Mouse (Mus musculus) liver, embryonic 11.5 days (tissue): ENCODE data around the gene Grk3. TPM values are rescaled to one million over a fixed set of nuclear protein-coding genes. Genes with fewer than 3 reads are reported as not detected.

ENCODE experiments used
- ATAC-seq: fragments of 200-750 bp; cut with Nextera tagmentation; replicated peaks from 2 replicates; pipeline ENCODE4 v1.8.0; 2017; ENCODE audit warnings: moderate number of reproducible peaks, mild to moderate bottlenecking, moderate TSS enrichment, moderate library complexity; ENCODE audit not compliant: low FRiP score
- DNase-seq: peaks from one replicate; pipeline ENCODE4 v3.0.0-alpha.2; 2017; ENCODE audit warnings: low spot score
- H3K27ac ChIP-seq: fragments of 300-500 bp; sonication (generic); 2 replicates; pipeline ENCODE4 v1.5.1; 2014; ENCODE audit warnings: mild to moderate bottlenecking, low read depth, low read length, control low read depth
- H3K27me3 ChIP-seq: fragments of 300-500 bp; sonication (generic); replicated peaks from 2 replicates; pipeline ENCODE4 v1.6.1; 2014; ENCODE audit warnings: low read length, mixed read lengths; ENCODE audit not compliant: control insufficient read depth, insufficient read depth
- H3K36me3 ChIP-seq: fragments of 300-500 bp; sonication (generic); 2 replicates; pipeline ENCODE4 v1.6.1; 2014; ENCODE audit warnings: mild to moderate bottlenecking, low read length, moderate library complexity, mixed read lengths; ENCODE audit not compliant: control insufficient read depth, insufficient read depth
- H3K4me1 ChIP-seq: fragments of 300-500 bp; sonication (generic); replicated peaks from 2 replicates; pipeline ENCODE4 v1.6.1; 2014; ENCODE audit warnings: low read length, mixed read lengths; ENCODE audit not compliant: control insufficient read depth, insufficient read depth
- H3K4me2 ChIP-seq: fragments of 300-500 bp; sonication (generic); 2 replicates; pipeline ENCODE4 v1.6.1; 2014; ENCODE audit warnings: mild to moderate bottlenecking, control low read depth, moderate library complexity
- H3K4me3 ChIP-seq: fragments of 300-500 bp; sonication (generic); 2 replicates; pipeline ENCODE4 v1.5.1; 2014; ENCODE audit warnings: low read depth, low read length, control low read depth
- H3K9ac ChIP-seq: fragments of 300-500 bp; sonication (generic); 2 replicates; pipeline ENCODE4 v1.6.1; 2014; ENCODE audit warnings: low read depth, low read length, control low read depth
- H3K9me3 ChIP-seq: fragments of 300-500 bp; sonication (generic); 2 replicates; pipeline ENCODE4 v1.6.1; 2016; ENCODE audit warnings: low read length, inconsistent platforms, mixed read lengths; ENCODE audit not compliant: control insufficient read depth
- WGBS: fragments of 180-500 bp; shearing (Covaris S2); extraction: QIAGEN DNeasy Blood & Tissue Kit; methylation state at CpG from one replicate; pipeline ENCODE4 v1.1.7; 2014; 5-methylcytosine and 5-hydroxymethylcytosine counted together
- polyA plus RNA-seq: library from polyadenylated mRNA; unstranded; fragments of >200 nt; fragmentation: Nextera tagmentation; extraction: Ambion mirVana; gene quantifications from 2 replicates; pipeline ENCODE4 v1.2.1, GENCODE M21; 2014

Gene Grk3
- polyA plus RNA-seq, 1 experiment from 2014 or later, result 4.2 TPM

GRCm38 (mm10) chr5:112999227-112999626, 16.4 kb downstream of the Grk3 start:
- no peak for DNase-seq

GRCm38 (mm10) chr5:112997516-112998186, 17.9 kb downstream of the Grk3 start:
- no peak for DNase-seq
- H3K27ac ChIP-seq, result no peak overlapping the region
- no peaks in the 10 kb centered on the region for H3K9me3 ChIP-seq
- H3K27me3 ChIP-seq, result no peaks in the 10 kb centered on the region
- H3K4me1 ChIP-seq, result no peaks in the 10 kb centered on the region
- no peak overlapping the region for H3K4me2 ChIP-seq
- WGBS, result 78% methylated on average over 5 of the region's 5 CpGs
- no peak overlapping the region for H3K4me3 ChIP-seq
- no peak overlapping the region for H3K9ac ChIP-seq
- H3K36me3 ChIP-seq, result no peaks in the 10 kb centered on the region; the same call in 1 of the 2 replicates
- no peak for ATAC-seq

More at GRCm38 (mm10) chr5:112999227-112999626, 16.4 kb downstream of the Grk3 start:
- Histone ChIP-seq H3K4me1 (no peaks in the 10 kb centered on the region), H3K9me3 (no peaks in the 10 kb centered on the region), H3K36me3 (no peaks in the 10 kb centered on the region; the same call in 1 of the 2 replicates), H3K27ac (no peak overlapping the region), H3K27me3 (no peaks in the 10 kb centered on the region), H3K9ac (no peak overlapping the region), H3K4me3 (no peak overlapping the region), H3K4me2 (no peak overlapping the region)
- 66% methylated on average over 8 of the region's 8 CpGs for WGBS
- peak; percentile 73 for ATAC-seq

GRCm38 (mm10) chr5:112991245-112991644, 24.3 kb downstream of the Grk3 start:
- Histone ChIP-seq H3K27me3 (no peaks in the 10 kb centered on the region), H3K27ac (no peak overlapping the region), H3K4me2 (no peak overlapping the region), H3K4me1 (no peaks in the 10 kb centered on the region), H3K36me3 (no peaks in the 10 kb centered on the region; the same call in 1 of the 2 replicates), H3K9me3 (no peaks in the 10 kb centered on the region), H3K4me3 (no peak overlapping the region), H3K9ac (no peak overlapping the region)
- WGBS, result 81% methylated on average over 9 of the region's 9 CpGs
- ATAC-seq (no peak), DNase-seq (no peak)

GRCm38 (mm10) chr5:112981931-112982330, 33.7 kb downstream of the Grk3 start:
- H3K9me3 ChIP-seq, result no peaks in the 10 kb centered on the region
- ATAC-seq, result no peak
- no peaks in the 10 kb centered on the region for H3K36me3 ChIP-seq
- H3K4me2 ChIP-seq, result no peak overlapping the region
- no peaks in the 10 kb centered on the region for H3K4me1 ChIP-seq
- H3K9ac ChIP-seq, result no peak overlapping the region
- H3K4me3 ChIP-seq, result no peak overlapping the region
- no peaks in the 10 kb centered on the region for H3K27me3 ChIP-seq
- no peak overlapping the region for H3K27ac ChIP-seq
- WGBS, result 86% methylated on average over 6 of the region's 6 CpGs
- DNase-seq, result no peak

- no peak overlapping the region for H3K4me3 ChIP-seq
- H3K9ac ChIP-seq, result no peak overlapping the region
- 72% methylated on average over 7 of the region's 7 CpGs for WGBS
- no peaks in the 10 kb centered on the region for H3K36me3 ChIP-seq
- H3K4me2 ChIP-seq, result no peak overlapping the region
- no peaks in the 10 kb centered on the region for H3K9me3 ChIP-seq
- no peak for ATAC-seq
- no peaks in the 10 kb centered on the region for H3K27me3 ChIP-seq
- DNase-seq, result no peak
- no peak overlapping the region for H3K27ac ChIP-seq
- no peaks in the 10 kb centered on the region for H3K4me1 ChIP-seq
Observed at GRCm38 (mm10) chr5:112979710-112980109, 35.9 kb downstream of the Grk3 start.

- Histone ChIP-seq H3K9ac (no peak overlapping the region), H3K4me3 (no peak overlapping the region), H3K4me1 (no peaks in the 10 kb centered on the region), H3K36me3 (no peaks in the 10 kb centered on the region), H3K27me3 (no peaks in the 10 kb centered on the region), H3K4me2 (no peak overlapping the region), H3K9me3 (no peaks in the 10 kb centered on the region), H3K27ac (no peak overlapping the region)
- DNase-seq (no peak), ATAC-seq (no peak)
- 82% methylated on average over 9 of the region's 9 CpGs for WGBS
Observed at GRCm38 (mm10) chr5:112979195-112979594, 36.4 kb downstream of the Grk3 start.

- Histone ChIP-seq H3K4me1 (no peaks in the 10 kb centered on the region), H3K27me3 (no peaks in the 10 kb centered on the region), H3K27ac (no peak overlapping the region), H3K4me3 (no peak overlapping the region), H3K9me3 (no peaks in the 10 kb centered on the region), H3K4me2 (no peak overlapping the region), H3K9ac (no peak overlapping the region), H3K36me3 (no peaks in the 10 kb centered on the region)
- WGBS, result 80% methylated on average over 5 of the region's 5 CpGs
- no peak for ATAC-seq
- no peak for DNase-seq
Observed at GRCm38 (mm10) chr5:112977089-112977488, 38.5 kb downstream of the Grk3 start.

- Histone ChIP-seq H3K36me3 (no peaks in the 10 kb centered on the region), H3K4me1 (no peaks in the 10 kb centered on the region), H3K27me3 (no peaks in the 10 kb centered on the region), H3K9me3 (no peaks in the 10 kb centered on the region), H3K4me3 (no peak overlapping the region), H3K4me2 (no peak overlapping the region), H3K27ac (no peak overlapping the region), H3K9ac (no peak overlapping the region)
- DNase-seq (no peak), ATAC-seq (no peak)
- WGBS, result 55% methylated on average over 7 of the region's 7 CpGs
Observed at GRCm38 (mm10) chr5:112973596-112973995, 42.0 kb downstream of the Grk3 start.

GRCm38 (mm10) chr5:112972297-112972696, 43.3 kb downstream of the Grk3 start:
- no peaks in the 10 kb centered on the region for H3K36me3 ChIP-seq
- H3K4me1 ChIP-seq, result no peaks in the 10 kb centered on the region
- H3K4me2 ChIP-seq, result no peak overlapping the region
- no peak overlapping the region for H3K4me3 ChIP-seq
- WGBS, result 75% methylated on average over 12 of the region's 12 CpGs
- no peaks in the 10 kb centered on the region for H3K27me3 ChIP-seq
- H3K9ac ChIP-seq, result no peak overlapping the region
- no peak overlapping the region for H3K27ac ChIP-seq
- DNase-seq (no peak), ATAC-seq (no peak)
- no peaks in the 10 kb centered on the region for H3K9me3 ChIP-seq
